Comparison of ENCODE assay signal across 23 mouse cellular contexts in genomic region chr2:119818668-119819272, GRCm38 (mm10). TPM values are rescaled to one million over a fixed set of nuclear protein-coding genes. Genes with fewer than 3 reads are reported as not detected.
DNase-seq lines count a peak whose midpoint lies in the region; ATAC-seq and TF ChIP-seq lines count a peak whose summit lies in the region.
"Had no signal": no experiment of that assay in that cellular context is flagged by ENCODE, and none has a peak within 500 bp of the region (broad histone marks: within the 10 kb centered on the region; RNA-seq: fewer than 3 reads in every experiment).

No protein-coding gene starts in this region.

- H3K4me3 ChIP-seq in lung, embryonic 14.5 days (ENCODE audit: low read depth, low read length) = no peak overlapping the region
- H3K4me3 ChIP-seq in limb, embryonic 14.5 days (replicated peaks; ENCODE audit: low read length) = no peak overlapping the region
- H3K4me3 ChIP-seq in stomach, embryonic 16.5 days (replicated peaks; ENCODE audit: low read length) = no peak overlapping the region
- H3K4me3 ChIP-seq: erythroblast, embryonic 14.5 days; gastrocnemius, adult 2 months; midbrain, embryonic 12.5 days; neural tube, embryonic 13.5 days had no signal

- H3K27ac ChIP-seq in lung, embryonic 14.5 days (ENCODE audit: low read depth) = peak overlapping the region; percentile 40; the same call in 1 of the 2 replicates
- no peak overlapping the region for H3K27ac ChIP-seq in limb, embryonic 14.5 days (replicated peaks; ENCODE audit: low read depth, low read length)
- H3K27ac ChIP-seq in stomach, embryonic 16.5 days (ENCODE audit: low read length) = peak overlapping the region; percentile 85
- H3K27ac ChIP-seq: gastrocnemius, adult 2 months; hindbrain, postnatal 0 days; macrophage; midbrain, embryonic 12.5 days; neural tube, embryonic 13.5 days had no signal

- no peaks in the 10 kb centered on the region for H3K27me3 ChIP-seq in lung, embryonic 14.5 days (ENCODE audit: insufficient read depth, low read length)
- no peaks in the 10 kb centered on the region for H3K27me3 ChIP-seq in limb, embryonic 14.5 days (ENCODE audit: control insufficient read depth, insufficient read depth, low read length)
- no peaks in the 10 kb centered on the region for H3K27me3 ChIP-seq in stomach, embryonic 16.5 days (ENCODE audit: control insufficient read depth, insufficient read depth, low read length)
- H3K27me3 ChIP-seq: CH12.LX; midbrain, embryonic 12.5 days; neural tube, embryonic 13.5 days had no signal

- 39% methylated on average over 9 of the region's 9 CpGs for WGBS in lung, embryonic 14.5 days
- WGBS in limb, embryonic 14.5 days = 53% methylated on average over 9 of the region's 9 CpGs
- WGBS in stomach, embryonic 16.5 days = 37% methylated on average over 9 of the region's 9 CpGs

- H3K9me3 ChIP-seq in lung, embryonic 14.5 days (ENCODE audit: low read depth, low read length) = no peaks in the 10 kb centered on the region
- H3K9me3 ChIP-seq in limb, embryonic 14.5 days (ENCODE audit: control insufficient read depth, low read length) = no peaks in the 10 kb centered on the region
- no peaks in the 10 kb centered on the region for H3K9me3 ChIP-seq in stomach, embryonic 16.5 days (replicated peaks; ENCODE audit: control insufficient read depth, low read length)
- H3K9me3 ChIP-seq: midbrain, embryonic 12.5 days; neural tube, embryonic 13.5 days had no signal

- ATAC-seq in lung, embryonic 14.5 days (ENCODE audit: insufficient read depth) = no peak
- ATAC-seq in limb, embryonic 14.5 days (ENCODE audit: low FRiP score, low read depth) = no peak
- peak; percentile 72; the same call in 1 of the 2 replicates for ATAC-seq in stomach, embryonic 16.5 days (ENCODE audit: insufficient read depth, low FRiP score)
- ATAC-seq: activated CD4-positive, CD25-positive, alpha-beta regulatory T cell, adult 4 months; forebrain, postnatal 0 days; hindbrain, postnatal 0 days had no signal

- peak; percentile 17 for DNase-seq in cerebellum, adult 9-11 months
- no peak for DNase-seq in cerebellum, adult 18-20 months
- DNase-seq in lung, embryonic 14.5 days = peak; percentile 39
- DNase-seq in lung, postnatal 10 days = no peak
- peak; percentile 17 for DNase-seq in limb, embryonic 14.5 days (ENCODE audit: low spot score)
- no peak for DNase-seq in adrenal gland, adult (ENCODE audit: inconsistent age in 2 of 2, low spot score in 1 of 2)
- DNase-seq in liver = no peak
- DNase-seq: adrenal gland, postnatal 25 days; cerebellum, postnatal 10 days; forebrain, postnatal 0 days; gastrocnemius, adult 2 months; heart, postnatal 4 days; kidney, postnatal 36 days; thymus, postnatal 4 days had no signal

- no peaks in the 10 kb centered on the region for H3K4me1 ChIP-seq in lung, embryonic 14.5 days (ENCODE audit: insufficient read depth)
- no peaks in the 10 kb centered on the region for H3K4me1 ChIP-seq in limb, embryonic 14.5 days (ENCODE audit: control insufficient read depth, insufficient read depth, low read length)
- peaks cover 9% of the 10 kb centered on the region; the same call in 1 of the 2 replicates for H3K4me1 ChIP-seq in stomach, embryonic 16.5 days (ENCODE audit: control insufficient read depth, insufficient read depth, low read length)
- H3K4me1 ChIP-seq: midbrain, embryonic 12.5 days had no signal

- peaks cover 25% of the 10 kb centered on the region for H3K36me3 ChIP-seq in lung, embryonic 14.5 days (ENCODE audit: insufficient read depth)
- peaks cover 22% of the 10 kb centered on the region for H3K36me3 ChIP-seq in limb, embryonic 14.5 days (ENCODE audit: control insufficient read depth, insufficient read depth, low read length)
- H3K36me3 ChIP-seq in stomach, embryonic 16.5 days (ENCODE audit: control insufficient read depth, insufficient read depth, low read length) = no peaks in the 10 kb centered on the region

- TF ChIP-seq CTCF in lung, embryonic 14.5 days (IDR thresholded peaks at IDR 0.05; ENCODE audit: low read depth) = no peak

- no peak overlapping the region for H3K4me2 ChIP-seq in lung, embryonic 14.5 days
- H3K4me2 ChIP-seq in limb, embryonic 14.5 days (replicated peaks; ENCODE audit: low read depth, low read length, severe bottlenecking) = no peak overlapping the region
- H3K4me2 ChIP-seq in stomach, embryonic 16.5 days (ENCODE audit: low read depth, low read length) = no peak overlapping the region
- H3K4me2 ChIP-seq: liver, embryonic 11.5 days; midbrain, embryonic 12.5 days; neural tube, embryonic 13.5 days had no signal

- no peak for TF ChIP-seq POLR2A in limb, embryonic 14.5 days (IDR thresholded peaks at IDR 0.05; ENCODE audit: borderline replicate concordance, extremely low read depth, insufficient read depth, insufficient read length)

- H3K9ac ChIP-seq in lung, embryonic 14.5 days = no peak overlapping the region
- H3K9ac ChIP-seq in limb, embryonic 14.5 days (ENCODE audit: low read depth, low read length, severe bottlenecking) = no peak overlapping the region
- no peak overlapping the region for H3K9ac ChIP-seq in stomach, embryonic 16.5 days (ENCODE audit: low read length)
- H3K9ac ChIP-seq: forebrain, postnatal 0 days; midbrain, embryonic 12.5 days; neural tube, embryonic 13.5 days had no signal

RNA-seq across cellular contexts. Expression of gene Tyro3, which starts 21.2 kb away (rescaled TPM):
- 19.0 and 21.9 TPM in 2 replicates for polyA plus RNA-seq in lung, embryonic 14.5 days (2014; fragmentation: Nextera tagmentation; extraction: Ambion mirVana)
- polyA plus RNA-seq in limb, embryonic 14.5 days (2012; rRNA removed) = 44.2 and 49.9 TPM in 2 replicates
- polyA plus RNA-seq in limb, embryonic 14.5 days (2014; fragmentation: Nextera tagmentation; extraction: Ambion mirVana) = 28.5 and 31.7 TPM in 2 replicates
- polyA plus RNA-seq in stomach, embryonic 16.5 days (2015; fragmentation: Nextera tagmentation; extraction: Ambion mirVana) = 26.7 and 31.1 TPM in 2 replicates
- polyA plus RNA-seq: erythroblast, embryonic 14.5 days had no signal

RNA-seq across cellular contexts. Expression of gene Rpap1, which starts 31.4 kb away (rescaled TPM):
- polyA plus RNA-seq in lung, embryonic 14.5 days (2014; fragmentation: Nextera tagmentation; extraction: Ambion mirVana) = 30.7 and 34.2 TPM in 2 replicates
- 27.7 and 39.8 TPM in 2 replicates for polyA plus RNA-seq in limb, embryonic 14.5 days (2012; rRNA removed)
- 22.5 and 27.0 TPM in 2 replicates for polyA plus RNA-seq in limb, embryonic 14.5 days (2014; fragmentation: Nextera tagmentation; extraction: Ambion mirVana)
- polyA plus RNA-seq in stomach, embryonic 16.5 days (2015; fragmentation: Nextera tagmentation; extraction: Ambion mirVana) = 26.1 and 26.7 TPM in 2 replicates

RNA-seq across cellular contexts. Expression of gene Ltk, which starts 58.5 kb away (rescaled TPM):
- polyA plus RNA-seq in lung, embryonic 14.5 days (2014; fragmentation: Nextera tagmentation; extraction: Ambion mirVana) = 0.66 and 0.83 TPM in 2 replicates
- polyA plus RNA-seq in limb, embryonic 14.5 days (2012; rRNA removed) = 0.12 and 0.13 TPM in 2 replicates
- 0.10 TPM in 1 of 2 replicates, not detected in the other for polyA plus RNA-seq in limb, embryonic 14.5 days (2014; fragmentation: Nextera tagmentation; extraction: Ambion mirVana)
- polyA plus RNA-seq in stomach, embryonic 16.5 days (2015; fragmentation: Nextera tagmentation; extraction: Ambion mirVana) = 1.7 and 2.1 TPM in 2 replicates
- polyA plus RNA-seq: activated CD4-positive, CD25-positive, alpha-beta regulatory T cell, adult 4 months; erythroblast, embryonic 14.5 days; macrophage had no signal

Comparison
In these comparisons a context has a peak if more than half of its experiments do, and no peak if none do; other contexts are left out.
1. DNase-seq: peak in cerebellum, adult 9-11 months (single experiment), lung, embryonic 14.5 days (single experiment) and limb, embryonic 14.5 days (single experiment); none in cerebellum, adult 18-20 months (0 of 2), lung, postnatal 10 days (single experiment), adrenal gland, adult (0 of 2) and liver (single experiment).